Mouse (Mus musculus): ENCODE measurements around the gene Kpnb1. TPM values are rescaled to one million over a fixed set of nuclear protein-coding genes. Genes with fewer than 3 reads are reported as not detected.
"Not testable (repeated sequence)": the region's sequence is repeated elsewhere in the genome, so short reads cannot be mapped to it uniquely, and the experiment has no call there.

The Kpnb1 gene
- polyA plus RNA-seq, 2 experiments = 23.2 to 58.0 TPM

GRCm38 (mm10) chr11:97192621-97192951 lies 4.9 kb upstream of the Kpnb1 start:
- no peak overlapping the region for H3K4me3 ChIP-seq (ENCODE audit: insufficient read depth in 1 of 2, low read depth in 2 of 2, low read length in 2 of 2)
- no peak; the same call in 1 of the 2 replicates for TF ChIP-seq CTCF (IDR thresholded peaks at IDR 0.05; ENCODE audit: low read depth)
- TF ChIP-seq EP300 (IDR thresholded peaks at IDR 0.05; ENCODE audit: low read depth) = no peak
- no peak overlapping the region for H3K27ac ChIP-seq
- no peaks in the 10 kb centered on the region for H3K9me3 ChIP-seq (ENCODE audit: control insufficient read depth, low read length)
- H3K9ac ChIP-seq (replicated peaks) = no peak overlapping the region
- H3K4me2 ChIP-seq (ENCODE audit: low read depth) = no peak overlapping the region
- no peaks in the 10 kb centered on the region for H3K36me3 ChIP-seq (replicated peaks; ENCODE audit: control insufficient read depth, insufficient read depth, low read depth)
- DNase-seq (ENCODE audit: low read depth in 3 of 3, low spot score in 3 of 3) = no peak
- H3K4me1 ChIP-seq (replicated peaks; ENCODE audit: control insufficient read depth in 2 of 2, insufficient read depth in 2 of 2, low read length in 1 of 2) = peaks cover 6 to 8% of the 10 kb centered on the region in 2 experiments
- ATAC-seq (ENCODE audit: insufficient read depth) = no peak
- H3K27me3 ChIP-seq (ENCODE audit: control insufficient read depth, insufficient read depth, low read length) = no peaks in the 10 kb centered on the region

GRCm38 (mm10) chr11:97191915-97192620 lies 4.4 kb upstream of the Kpnb1 start:
- WGBS (ENCODE audit: insufficient replicate concordance) = 74% methylated on average over 6 of the region's 6 CpGs
- H3K27me3 ChIP-seq (ENCODE audit: control insufficient read depth, insufficient read depth, low read length) = no peaks in the 10 kb centered on the region
- ATAC-seq (ENCODE audit: insufficient read depth) (no peak), DNase-seq (ENCODE audit: low read depth in 3 of 3, low spot score in 3 of 3) (no peak)
- H3K9me3 ChIP-seq (ENCODE audit: control insufficient read depth, low read length) = no peaks in the 10 kb centered on the region
- H3K9ac ChIP-seq (replicated peaks) = no peak overlapping the region
- peaks cover 6 to 8% of the 10 kb centered on the region in 2 experiments for H3K4me1 ChIP-seq (replicated peaks; ENCODE audit: control insufficient read depth in 2 of 2, insufficient read depth in 2 of 2, low read length in 1 of 2)
- H3K27ac ChIP-seq = no peak overlapping the region
- no peak overlapping the region for H3K4me3 ChIP-seq (ENCODE audit: insufficient read depth in 1 of 2, low read depth in 2 of 2, low read length in 2 of 2)
- no peak for TF ChIP-seq EP300 (IDR thresholded peaks at IDR 0.05; ENCODE audit: low read depth)
- TF ChIP-seq CTCF (IDR thresholded peaks at IDR 0.05; ENCODE audit: low read depth) = no peak
- no peak overlapping the region for H3K4me2 ChIP-seq (ENCODE audit: low read depth)
- no peaks in the 10 kb centered on the region for H3K36me3 ChIP-seq (replicated peaks; ENCODE audit: control insufficient read depth, insufficient read depth, low read depth)

- TF ChIP-seq CTCF (IDR thresholded peaks at IDR 0.05; ENCODE audit: low read depth) (no peak), EP300 (IDR thresholded peaks at IDR 0.05; ENCODE audit: low read depth) (no peak)
- no peaks in the 10 kb centered on the region for H3K9me3 ChIP-seq (ENCODE audit: control insufficient read depth, low read length)
- no peak overlapping the region for H3K9ac ChIP-seq (replicated peaks)
- H3K4me2 ChIP-seq (ENCODE audit: low read depth) = no peak overlapping the region
- no peak for ATAC-seq (ENCODE audit: insufficient read depth)
- peaks cover 7 to 11% of the 10 kb centered on the region in 2 experiments for H3K4me1 ChIP-seq (replicated peaks; ENCODE audit: control insufficient read depth in 2 of 2, insufficient read depth in 2 of 2, low read length in 1 of 2)
- no peak for DNase-seq (ENCODE audit: low read depth in 3 of 3, low spot score in 3 of 3)
- no peak overlapping the region for H3K4me3 ChIP-seq (ENCODE audit: insufficient read depth in 1 of 2, low read depth in 2 of 2, low read length in 2 of 2)
- H3K27ac ChIP-seq = no peak overlapping the region
- 66% methylated on average over 6 of the region's 6 CpGs for WGBS (ENCODE audit: insufficient replicate concordance)
- H3K36me3 ChIP-seq (replicated peaks; ENCODE audit: control insufficient read depth, insufficient read depth, low read depth) = peaks cover 4% of the 10 kb centered on the region
- H3K27me3 ChIP-seq (ENCODE audit: control insufficient read depth, insufficient read depth, low read length) = no peaks in the 10 kb centered on the region
These were observed 3.3 kb upstream of the Kpnb1 start for GRCm38 (mm10) chr11:97190992-97191391.

GRCm38 (mm10) chr11:97189645-97190044 lies 2.0 kb upstream of the Kpnb1 start:
- H3K4me1 ChIP-seq (replicated peaks; ENCODE audit: control insufficient read depth in 2 of 2, insufficient read depth in 2 of 2, low read length in 1 of 2) = peaks cover 16 to 20% of the 10 kb centered on the region in 2 experiments
- not testable (repeated sequence) for H3K27ac ChIP-seq; DNase-seq (ENCODE audit: low read depth in 3 of 3, low spot score in 3 of 3); H3K27me3 ChIP-seq (ENCODE audit: control insufficient read depth, insufficient read depth, low read length); ATAC-seq (ENCODE audit: insufficient read depth); H3K9me3 ChIP-seq (ENCODE audit: control insufficient read depth, low read length)
- peak overlapping the region; percentile 86 for H3K4me2 ChIP-seq (ENCODE audit: low read depth)
- WGBS (ENCODE audit: insufficient replicate concordance) = 69% methylated on average over 6 of the region's 6 CpGs
- peak; percentile 26; the same call in 1 of the 2 replicates for TF ChIP-seq CTCF (IDR thresholded peaks at IDR 0.05; ENCODE audit: low read depth)
- peak overlapping the region in 1 of 2 experiments; percentile 65; a peak in 2 of 4 replicates for H3K4me3 ChIP-seq (ENCODE audit: insufficient read depth in 1 of 2, low read depth in 2 of 2, low read length in 2 of 2)
- peak overlapping the region; percentile 62; the same call in 1 of the 2 replicates for H3K9ac ChIP-seq (replicated peaks)
- H3K36me3 ChIP-seq (replicated peaks; ENCODE audit: control insufficient read depth, insufficient read depth, low read depth) = peaks cover 18% of the 10 kb centered on the region

- H3K9ac ChIP-seq (replicated peaks) = peak overlapping the region; percentile 62
- ATAC-seq (ENCODE audit: insufficient read depth) (no peak), DNase-seq (ENCODE audit: low read depth in 3 of 3, low spot score in 3 of 3) (no peak)
- no peaks in the 10 kb centered on the region for H3K9me3 ChIP-seq (ENCODE audit: control insufficient read depth, low read length)
- no peaks in the 10 kb centered on the region for H3K27me3 ChIP-seq (ENCODE audit: control insufficient read depth, insufficient read depth, low read length)
- WGBS (ENCODE audit: insufficient replicate concordance) = 23% methylated on average over 3 of the region's 3 CpGs
- H3K4me2 ChIP-seq (ENCODE audit: low read depth) = peak overlapping the region; percentile 86
- H3K36me3 ChIP-seq (replicated peaks; ENCODE audit: control insufficient read depth, insufficient read depth, low read depth) = peaks cover 22% of the 10 kb centered on the region
- TF ChIP-seq CTCF (IDR thresholded peaks at IDR 0.05; ENCODE audit: low read depth) (no peak), EP300 (IDR thresholded peaks at IDR 0.05; ENCODE audit: low read depth) (no peak)
- H3K4me1 ChIP-seq (replicated peaks; ENCODE audit: control insufficient read depth in 2 of 2, insufficient read depth in 2 of 2, low read length in 1 of 2) = peaks cover 18 to 22% of the 10 kb centered on the region in 2 experiments
- peak overlapping the region in 1 of 2 experiments; percentile 65; a peak in 2 of 4 replicates for H3K4me3 ChIP-seq (ENCODE audit: insufficient read depth in 1 of 2, low read depth in 2 of 2, low read length in 2 of 2)
- H3K27ac ChIP-seq = peak overlapping the region; percentile 74; the same call in 1 of the 2 replicates
These were observed 1.6 kb upstream of the Kpnb1 start for GRCm38 (mm10) chr11:97189231-97189630.
